Mouse (Mus musculus): Measurements from ENCODE around the gene L3mbtl4. TPM values are rescaled to one million over a fixed set of nuclear protein-coding genes. Genes with fewer than 3 reads are reported as not detected.

L3mbtl4 gene
- polyA plus RNA-seq, 1 experiment: not detected

- H3K27ac ChIP-seq (ENCODE audit: insufficient read depth, low read depth, low read length): no peak overlapping the region
Measured at GRCm38 (mm10) chr17:68288094-68288493, 14.5 kb downstream of the L3mbtl4 start.

GRCm38 (mm10) chr17:68288699-68289098 lies 15.1 kb downstream of the L3mbtl4 start:
- H3K4me3 ChIP-seq (ENCODE audit: insufficient read depth, low read length): no peak overlapping the region
- H3K4me1 ChIP-seq (ENCODE audit: control insufficient read depth, insufficient read depth, low read length): no peaks in the 10 kb centered on the region
- no peak for TF ChIP-seq POLR2A (IDR thresholded peaks at IDR 0.05; ENCODE audit: borderline replicate concordance, low read depth, low read length)
- no peak for TF ChIP-seq CTCF (IDR thresholded peaks at IDR 0.05; ENCODE audit: low read depth, low read length)
- no peak overlapping the region for H3K27ac ChIP-seq (ENCODE audit: insufficient read depth, low read depth, low read length)

More at GRCm38 (mm10) chr17:68288094-68288493, 14.5 kb downstream of the L3mbtl4 start:
- H3K4me3 ChIP-seq (ENCODE audit: insufficient read depth, low read length): no peak overlapping the region
- no peaks in the 10 kb centered on the region for H3K4me1 ChIP-seq (ENCODE audit: control insufficient read depth, insufficient read depth, low read length)
- TF ChIP-seq CTCF (IDR thresholded peaks at IDR 0.05; ENCODE audit: low read depth, low read length) (no peak), POLR2A (IDR thresholded peaks at IDR 0.05; ENCODE audit: borderline replicate concordance, low read depth, low read length) (no peak)

- TF ChIP-seq POLR2A (IDR thresholded peaks at IDR 0.05; ENCODE audit: borderline replicate concordance, low read depth, low read length): no peak
- TF ChIP-seq CTCF (IDR thresholded peaks at IDR 0.05; ENCODE audit: low read depth, low read length): no peak
- Histone ChIP-seq H3K4me3 (ENCODE audit: insufficient read depth, low read length) (no peak overlapping the region), H3K27ac (ENCODE audit: insufficient read depth, low read depth, low read length) (no peak overlapping the region), H3K4me1 (ENCODE audit: control insufficient read depth, insufficient read depth, low read length) (no peaks in the 10 kb centered on the region)
Measured at GRCm38 (mm10) chr17:68291713-68292364, 18.2 kb downstream of the L3mbtl4 start.

DNA sequence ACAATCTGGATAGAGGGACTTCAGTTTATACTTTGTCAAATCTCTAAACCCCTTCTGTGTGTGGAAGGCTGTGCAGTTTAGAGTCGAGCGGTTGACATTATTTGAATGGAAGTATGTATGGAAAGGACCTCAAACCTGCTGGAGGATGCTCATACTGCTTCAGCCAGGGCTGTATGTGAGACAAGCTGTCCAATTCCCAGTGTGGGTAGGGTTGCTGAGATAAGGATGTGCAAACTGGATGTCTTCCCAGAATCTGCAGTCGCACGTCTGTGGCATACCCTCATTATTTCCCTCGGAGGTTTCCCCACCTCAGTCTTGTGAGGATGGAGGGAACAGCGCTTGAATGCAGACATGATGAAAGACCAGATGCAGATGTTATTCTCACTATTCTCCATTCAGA lies 34.8 kb downstream of the L3mbtl4 start:
- Histone ChIP-seq H3K4me3 (ENCODE audit: insufficient read depth, low read length) (no peak overlapping the region), H3K4me1 (ENCODE audit: control insufficient read depth, insufficient read depth, low read length) (no peaks in the 10 kb centered on the region), H3K27ac (ENCODE audit: insufficient read depth, low read depth, low read length) (no peak overlapping the region)
- no peak for TF ChIP-seq POLR2A (IDR thresholded peaks at IDR 0.05; ENCODE audit: borderline replicate concordance, low read depth, low read length)

DNA sequence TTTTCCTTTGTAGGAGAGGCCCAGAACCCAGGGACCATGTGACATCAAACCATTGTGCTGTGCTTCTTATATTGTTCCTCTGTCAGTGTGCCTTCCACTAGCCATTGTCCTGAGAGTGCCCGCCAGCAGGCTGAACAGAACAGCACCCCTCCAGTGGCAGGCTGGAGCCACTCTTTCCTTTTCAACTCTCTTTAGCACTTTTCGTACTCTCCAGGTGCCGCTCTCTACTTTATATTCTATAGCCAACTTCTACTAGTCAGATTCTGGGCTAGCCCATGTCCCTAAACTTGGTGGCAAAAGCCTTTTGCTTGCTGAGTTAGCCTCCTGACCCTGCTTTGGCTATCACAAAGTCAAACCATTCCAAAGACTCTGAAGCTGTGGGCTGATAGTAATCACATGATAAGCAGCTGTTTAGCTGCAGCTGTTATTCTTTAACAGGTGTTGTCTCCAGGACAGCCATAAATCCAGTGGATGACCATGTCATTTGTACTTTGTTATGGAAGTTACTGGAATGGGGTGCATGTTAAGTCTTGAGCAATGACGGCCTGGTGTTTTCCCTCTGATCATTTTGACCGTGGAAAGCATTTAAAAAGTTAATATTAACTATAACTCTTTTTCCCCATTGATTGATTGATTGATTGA lies 38.8 kb downstream of the L3mbtl4 start:
- TF ChIP-seq CTCF (IDR thresholded peaks at IDR 0.05; ENCODE audit: low read depth, low read length) (no peak), POLR2A (IDR thresholded peaks at IDR 0.05; ENCODE audit: borderline replicate concordance, low read depth, low read length) (no peak)
- Histone ChIP-seq H3K4me3 (ENCODE audit: insufficient read depth, low read length) (no peak overlapping the region), H3K4me1 (ENCODE audit: control insufficient read depth, insufficient read depth, low read length) (no peaks in the 10 kb centered on the region), H3K27ac (ENCODE audit: insufficient read depth, low read depth, low read length) (no peak overlapping the region)

- Histone ChIP-seq H3K4me3 (ENCODE audit: insufficient read depth, low read length) (no peak overlapping the region), H3K27ac (ENCODE audit: insufficient read depth, low read depth, low read length) (no peak overlapping the region), H3K4me1 (ENCODE audit: control insufficient read depth, insufficient read depth, low read length) (no peaks in the 10 kb centered on the region)
- TF ChIP-seq CTCF (IDR thresholded peaks at IDR 0.05; ENCODE audit: low read depth, low read length) (no peak), POLR2A (IDR thresholded peaks at IDR 0.05; ENCODE audit: borderline replicate concordance, low read depth, low read length) (no peak)
Measured at GRCm38 (mm10) chr17:68320940-68321339, 47.3 kb downstream of the L3mbtl4 start.

- Histone ChIP-seq H3K4me1 (ENCODE audit: control insufficient read depth, insufficient read depth, low read length) (no peaks in the 10 kb centered on the region), H3K4me3 (ENCODE audit: insufficient read depth, low read length) (no peak overlapping the region), H3K27ac (ENCODE audit: insufficient read depth, low read depth, low read length) (no peak overlapping the region)
- TF ChIP-seq CTCF (IDR thresholded peaks at IDR 0.05; ENCODE audit: low read depth, low read length): no peak
- TF ChIP-seq POLR2A (IDR thresholded peaks at IDR 0.05; ENCODE audit: borderline replicate concordance, low read depth, low read length): no peak
Measured at GRCm38 (mm10) chr17:68322607-68323006, 49.0 kb downstream of the L3mbtl4 start.

GRCm38 (mm10) chr17:68332225-68332624 lies 58.6 kb downstream of the L3mbtl4 start:
- H3K4me1 ChIP-seq (ENCODE audit: control insufficient read depth, insufficient read depth, low read length): no peaks in the 10 kb centered on the region
- TF ChIP-seq POLR2A (IDR thresholded peaks at IDR 0.05; ENCODE audit: borderline replicate concordance, low read depth, low read length): no peak
- TF ChIP-seq CTCF (IDR thresholded peaks at IDR 0.05; ENCODE audit: low read depth, low read length): no peak
- no peak overlapping the region for H3K4me3 ChIP-seq (ENCODE audit: insufficient read depth, low read length)
- H3K27ac ChIP-seq (ENCODE audit: insufficient read depth, low read depth, low read length): no peak overlapping the region

DNA sequence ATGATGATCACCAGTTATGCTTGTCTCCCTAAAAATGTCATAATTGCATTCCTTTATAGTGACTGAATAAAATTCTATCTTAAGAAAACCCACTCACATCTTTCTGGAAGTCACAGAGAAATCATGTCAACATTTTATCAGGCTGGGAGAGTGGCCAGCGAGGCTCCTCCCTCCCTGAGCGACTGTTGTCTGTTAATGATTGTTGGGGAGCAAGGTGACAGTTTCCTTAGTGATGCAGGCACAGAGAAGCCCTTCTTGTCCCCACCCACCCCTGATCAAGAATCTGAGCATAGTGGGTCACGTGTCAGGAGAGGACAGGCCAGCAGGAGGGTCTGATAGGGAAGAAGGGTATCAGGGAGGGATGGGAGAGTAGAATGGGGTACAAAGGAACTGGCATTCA lies 59.8 kb downstream of the L3mbtl4 start:
- H3K4me1 ChIP-seq (ENCODE audit: control insufficient read depth, insufficient read depth, low read length): no peaks in the 10 kb centered on the region
- H3K27ac ChIP-seq (ENCODE audit: insufficient read depth, low read depth, low read length): no peak overlapping the region
- H3K4me3 ChIP-seq (ENCODE audit: insufficient read depth, low read length): no peak overlapping the region
- no peak for TF ChIP-seq POLR2A (IDR thresholded peaks at IDR 0.05; ENCODE audit: borderline replicate concordance, low read depth, low read length)

DNA sequence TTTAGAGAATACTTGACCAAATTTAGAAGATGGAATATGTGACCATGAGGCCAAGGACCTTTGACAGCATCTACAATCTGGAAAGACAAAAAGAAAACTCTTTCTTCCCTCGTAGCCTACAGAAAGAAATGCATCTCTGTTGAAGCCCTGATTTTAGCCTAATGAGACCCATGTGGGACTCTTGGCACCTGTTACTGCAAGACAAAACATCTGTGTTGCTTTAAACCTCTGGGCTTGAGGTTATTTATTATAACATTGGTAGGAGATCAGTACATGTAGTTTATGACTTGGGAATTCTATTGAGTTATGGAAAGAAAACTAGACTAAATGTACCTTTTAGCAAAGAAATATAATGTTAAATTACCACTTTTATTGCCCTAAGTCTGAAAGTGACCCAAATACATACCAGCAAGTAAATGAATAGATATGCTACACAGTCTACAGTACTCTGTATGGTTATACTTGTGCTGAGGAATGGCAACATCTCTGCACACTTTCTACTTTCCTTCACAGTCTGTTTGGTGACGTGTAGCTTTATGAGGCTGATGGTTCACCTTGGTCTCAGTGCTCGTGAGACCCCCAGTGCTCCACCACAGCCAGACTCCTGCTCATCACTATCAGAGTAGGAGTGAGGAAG lies 65.4 kb downstream of the L3mbtl4 start:
- H3K27ac ChIP-seq (ENCODE audit: insufficient read depth, low read depth, low read length): no peak overlapping the region
- TF ChIP-seq POLR2A (IDR thresholded peaks at IDR 0.05; ENCODE audit: borderline replicate concordance, low read depth, low read length) (no peak), CTCF (IDR thresholded peaks at IDR 0.05; ENCODE audit: low read depth, low read length) (no peak)
- H3K4me1 ChIP-seq (ENCODE audit: control insufficient read depth, insufficient read depth, low read length): no peaks in the 10 kb centered on the region
- no peak overlapping the region for H3K4me3 ChIP-seq (ENCODE audit: insufficient read depth, low read length)
